Mouse (Mus musculus): ENCODE data around the gene Nckap5.

DNA sequence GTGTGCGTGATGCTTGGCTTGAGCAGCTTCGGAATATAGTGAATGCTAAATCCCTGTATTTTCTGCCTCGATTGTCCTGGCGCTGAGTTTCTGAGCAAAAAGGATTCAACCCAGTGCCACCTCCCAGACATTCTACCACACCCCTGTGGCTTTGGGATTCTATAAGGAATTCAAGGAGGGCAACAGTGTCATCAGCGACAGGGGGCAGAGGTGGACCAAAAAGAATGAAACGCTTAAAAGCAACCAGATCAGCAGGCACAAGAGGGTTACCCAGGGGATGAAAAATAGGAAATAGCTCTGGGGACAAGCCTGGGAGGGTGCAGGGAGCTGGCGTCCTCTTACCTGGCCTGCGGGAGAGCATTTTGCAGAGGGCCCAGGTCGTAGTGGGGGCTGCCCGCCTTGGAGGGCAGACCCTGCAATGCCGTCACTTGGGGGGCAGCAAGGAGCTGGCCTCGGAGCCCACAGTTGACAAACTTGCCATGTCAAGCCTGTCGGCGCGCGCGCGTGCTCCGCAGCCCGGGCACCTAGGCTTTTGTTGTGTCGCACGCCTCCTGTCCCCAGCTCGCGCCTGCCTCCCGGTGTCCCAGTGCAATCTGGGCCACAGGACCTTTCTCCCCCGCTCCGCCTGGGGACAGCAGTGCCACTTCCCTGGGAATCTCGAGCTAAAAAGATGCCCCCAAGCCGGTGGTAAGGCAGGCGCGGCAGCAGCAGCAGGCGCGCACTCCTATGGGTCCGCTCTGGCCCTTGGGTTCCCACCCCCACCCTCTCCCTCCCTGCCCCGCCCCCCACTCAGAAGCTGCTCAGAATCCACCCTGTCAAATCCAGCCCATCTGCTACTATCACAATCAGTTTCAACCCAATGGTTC lies 338.2 kb downstream of the Nckap5 start:
- TF ChIP-seq EP300 (IDR thresholded peaks at IDR 0.05; ENCODE audit: insufficient read depth, low read depth, low read length) (no peak), POLR2A (IDR thresholded peaks at IDR 0.05; ENCODE audit: insufficient read depth, low read length) (no peak), CTCF (IDR thresholded peaks at IDR 0.05; ENCODE audit: low read depth, low read length) (no peak)

Measured in ES-Bruce4 (cell line).